Comparison of ENCODE assay signal across 13 mouse cellular contexts in the genomic region with DNA sequence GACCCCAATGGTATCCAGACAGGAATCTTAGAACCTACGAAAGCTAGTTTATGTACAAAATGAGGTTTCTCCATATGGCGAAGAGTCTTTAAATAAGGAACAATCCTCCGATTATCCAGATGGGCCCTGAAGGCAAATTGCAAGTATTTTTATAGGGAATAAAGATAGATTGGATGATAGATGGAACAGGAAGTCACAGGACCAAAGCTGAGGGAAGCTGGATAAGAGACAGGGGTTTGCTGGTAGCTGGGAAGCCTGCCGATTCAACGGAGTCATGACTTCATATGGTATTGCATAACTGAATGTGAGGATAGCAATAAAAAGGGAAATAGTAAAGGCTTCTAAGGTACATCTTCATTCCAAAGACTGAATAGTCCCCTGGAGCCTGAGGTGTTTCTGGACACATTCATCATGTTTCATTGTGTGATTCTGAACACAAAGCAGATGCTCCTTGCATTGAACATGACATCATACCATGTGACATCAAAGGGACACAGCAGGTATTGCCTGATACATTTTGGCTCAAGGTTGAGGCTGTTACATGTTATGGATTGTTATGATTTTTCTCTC.
"Had no signal": no experiment of that assay in that cellular context is flagged by ENCODE, and none has a peak within 500 bp of the region (broad histone marks: within the 10 kb centered on the region; RNA-seq: fewer than 3 reads in every experiment).

No protein-coding gene starts in this region.

- H3K27me3 ChIP-seq: kidney, embryonic 15.5 days; neural tube, embryonic 12.5 days had no signal

- H3K9ac ChIP-seq: kidney, embryonic 15.5 days; liver, embryonic 14.5 days; neural tube, embryonic 12.5 days had no signal

- DNase-seq: kidney, adult 2 months; kidney, postnatal 14 days; lung, adult 18-20 months; lung, postnatal 36 days; midbrain, embryonic 14.5 days; right cerebral cortex, postnatal 25 days; thymus, adult 18-20 months; thymus, postnatal 14 days had no signal

- ATAC-seq: intestine, embryonic 16.5 days had no signal

- H3K9me3 ChIP-seq: kidney, embryonic 15.5 days; neural tube, embryonic 12.5 days had no signal

- H3K27ac ChIP-seq: kidney, embryonic 15.5 days; liver, embryonic 14.5 days; neural tube, embryonic 12.5 days; stomach, postnatal 0 days had no signal

- H3K4me1 ChIP-seq: kidney, embryonic 15.5 days; neural tube, embryonic 12.5 days had no signal

- H3K4me3 ChIP-seq: kidney, embryonic 15.5 days; neural tube, embryonic 12.5 days had no signal

- H3K4me2 ChIP-seq: kidney, embryonic 15.5 days; neural tube, embryonic 12.5 days had no signal

- H3K36me3 ChIP-seq: kidney, embryonic 15.5 days; neural tube, embryonic 12.5 days had no signal
